Mouse (Mus musculus) bone marrow macrophage, adult 2 months (primary cell): ENCODE results near the gene Pomgnt1.

Experiments
- CTCF ChIP-seq: IDR thresholded peaks from 2 replicates; pipeline ENCODE4 v1.5.1; 2012; ENCODE audit warnings: low read depth, mild to moderate bottlenecking, low read length, moderate library complexity
- POLR2A ChIP-seq: IDR thresholded peaks from 2 replicates; pipeline ENCODE4 v1.6.1; 2012; ENCODE audit warnings: mild to moderate bottlenecking, low read depth, low read length, borderline replicate concordance

- TF ChIP-seq CTCF (no peak), POLR2A (no peak)
These were observed 18.1 kb downstream of the Pomgnt1 start for GRCm38 (mm10) chr4:116141736-116142135.
